Mouse (Mus musculus) midbrain, embryonic 11.5 days (tissue): ENCODE data around the gene Hoxb13. TPM values are rescaled to one million over a fixed set of nuclear protein-coding genes. Genes with fewer than 3 reads are reported as not detected.

ENCODE experiments used
- ATAC-seq: fragments of 200-750 bp; cut with Nextera tagmentation; 2 replicates; pipeline ENCODE4 v1.8.0; 2017; ENCODE audit warnings: moderate TSS enrichment, moderate library complexity; ENCODE audit not compliant: low FRiP score
- DNase-seq: peaks from one replicate; pipeline ENCODE4 v3.0.0; 2015; ENCODE audit warnings: low spot score; ENCODE audit errors: missing footprints
- H3K27ac ChIP-seq: fragments of 300-500 bp; sonication (generic); 2 replicates; pipeline ENCODE4 v1.5.1; 2014; ENCODE audit warnings: low read depth, low read length
- H3K27me3 ChIP-seq: fragments of 300-500 bp; sonication (generic); 2 replicates; pipeline ENCODE4 v1.6.1; 2014; ENCODE audit warnings: mild to moderate bottlenecking, low read length, moderate library complexity, mixed read lengths; ENCODE audit not compliant: control insufficient read depth, insufficient read depth
- H3K36me3 ChIP-seq: fragments of 300-500 bp; sonication (generic); 2 replicates; pipeline ENCODE4 v1.6.1; 2014; ENCODE audit warnings: mild to moderate bottlenecking, low read length, moderate library complexity, mixed read lengths; ENCODE audit not compliant: control insufficient read depth, insufficient read depth
- H3K4me1 ChIP-seq: fragments of 300-500 bp; sonication (generic); 2 replicates; pipeline ENCODE4 v1.6.1; 2014; ENCODE audit warnings: low read length; ENCODE audit not compliant: control insufficient read depth, insufficient read depth
- H3K4me2 ChIP-seq: fragments of 300-500 bp; sonication (generic); 2 replicates; pipeline ENCODE4 v1.6.1; 2014; ENCODE audit warnings: mild to moderate bottlenecking, moderate library complexity
- H3K4me3 ChIP-seq: fragments of 300-500 bp; sonication (generic); 2 replicates; pipeline ENCODE4 v1.5.1; 2014; ENCODE audit warnings: low read depth, low read length
- H3K9ac ChIP-seq: fragments of 300-500 bp; sonication (generic); 2 replicates; pipeline ENCODE4 v1.6.1; 2014; ENCODE audit warnings: low read length
- H3K9me3 ChIP-seq: fragments of 300-500 bp; sonication (generic); 2 replicates; pipeline ENCODE4 v1.6.1; 2016; ENCODE audit warnings: low read length; ENCODE audit not compliant: control insufficient read depth
- WGBS: fragments of 180-500 bp; shearing (Covaris S2); extraction: QIAGEN DNeasy Blood & Tissue Kit; methylation state at CpG from one replicate; pipeline ENCODE4 v1.1.7; 2014; 5-methylcytosine and 5-hydroxymethylcytosine counted together
- polyA plus RNA-seq: library from polyadenylated mRNA; unstranded; fragments of >200 nt; fragmentation: Nextera tagmentation; extraction: Ambion mirVana; gene quantifications from 2 replicates; pipeline ENCODE4 v1.2.1, GENCODE M21; 2014

The Hoxb13 gene
- not detected in 2 replicates for polyA plus RNA-seq

- H3K4me2 ChIP-seq = no peak within 1 kb of the TSS
Observed at GRCm38 (mm10) chr11:96193521-96194400, at the start of gene Hoxb13. TSS of gene Hoxb13 (plus strand) at chr11:96194316.

DNA sequence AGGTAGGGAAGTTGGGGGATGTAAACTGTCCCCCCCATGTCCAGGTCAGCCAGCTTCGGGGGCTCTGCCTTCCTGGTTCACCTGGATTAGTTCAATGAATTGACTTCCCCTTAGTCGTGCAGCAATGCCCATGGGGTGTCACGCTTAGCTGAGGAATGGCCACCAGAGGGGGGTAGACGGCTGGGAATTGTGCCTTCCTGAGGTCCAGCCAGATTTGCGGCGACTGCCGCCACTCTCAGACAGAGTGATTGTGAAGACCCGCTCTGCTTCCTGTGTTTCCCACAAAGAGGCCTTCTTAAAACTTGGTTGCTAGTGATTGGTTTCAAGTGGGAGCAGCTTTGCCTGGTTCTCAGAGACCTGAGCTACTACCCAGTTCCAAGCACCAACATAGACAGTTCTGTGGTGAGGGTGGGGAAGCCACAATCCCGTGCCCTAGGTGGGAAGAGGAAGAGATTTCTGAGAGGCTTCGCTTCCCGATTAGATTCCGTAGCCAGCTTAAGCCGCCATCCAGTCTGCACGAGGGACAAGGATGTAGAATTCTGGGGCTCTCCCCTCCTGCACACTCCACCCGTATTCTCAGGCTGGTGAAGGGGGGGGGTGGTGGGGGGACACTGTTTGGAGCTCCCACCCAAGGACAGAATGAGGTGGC, 48.4 kb upstream of the Hoxb13 start:
- no peak overlapping the region for H3K4me3 ChIP-seq
- ATAC-seq = peak; percentile 35; the same call in 1 of the 2 replicates
- WGBS = 3% methylated on average over 15 of the region's 15 CpGs
- H3K9me3 ChIP-seq = no peaks in the 10 kb centered on the region
- H3K4me2 ChIP-seq = peak overlapping the region; percentile 33
- H3K36me3 ChIP-seq = no peaks in the 10 kb centered on the region
- no peak overlapping the region for H3K27ac ChIP-seq
- H3K4me1 ChIP-seq = 0 out of 2 replicates have a peak, but pooled peaks cover 3% of the 10 kb centered on the region
- peaks cover 21% of the 10 kb centered on the region for H3K27me3 ChIP-seq
- H3K9ac ChIP-seq = peak overlapping the region; percentile 6; the same call in 1 of the 2 replicates
- peak; percentile 96 for DNase-seq

More at GRCm38 (mm10) chr11:96193521-96194400, at the start of gene Hoxb13:
- Histone ChIP-seq H3K27ac (no peak within 1 kb of the TSS), H3K4me3 (no peak within 1 kb of the TSS), H3K36me3 (no peaks in the 10 kb centered on the region), H3K27me3 (peaks cover 99% of the 10 kb centered on the region), H3K9me3 (no peaks in the 10 kb centered on the region), H3K4me1 (no peaks in the 10 kb centered on the region), H3K9ac (no peak within 1 kb of the TSS)
- peak; percentile 92 for DNase-seq
- no peak for ATAC-seq
- under 1% methylated on average over 35 of the region's 35 CpGs for WGBS

DNA sequence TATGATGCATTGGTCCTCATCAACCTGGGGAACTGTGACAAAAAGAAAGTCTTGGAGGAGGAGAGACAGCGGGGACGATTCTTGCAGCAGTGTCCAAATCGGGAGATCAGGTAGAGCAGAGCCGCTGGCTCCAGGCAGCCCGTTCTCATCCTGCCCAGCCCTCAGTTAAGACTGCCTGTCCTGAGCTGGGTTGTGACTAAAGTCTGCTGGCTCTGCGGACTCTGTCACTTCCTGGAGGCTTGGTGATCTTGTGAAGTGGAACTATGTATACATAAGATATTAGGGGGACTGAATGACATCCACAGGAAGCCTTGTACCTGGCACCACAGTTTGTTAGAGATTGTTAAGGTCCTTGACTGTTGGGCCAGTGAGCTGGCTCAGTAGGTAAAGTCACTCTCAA, 46.6 kb upstream of the Hoxb13 start:
- Histone ChIP-seq H3K27me3 (peaks cover 21% of the 10 kb centered on the region), H3K4me3 (no peak overlapping the region), H3K9me3 (no peaks in the 10 kb centered on the region), H3K36me3 (no peaks in the 10 kb centered on the region), H3K27ac (no peak overlapping the region), H3K4me1 (0 out of 2 replicates have a peak, but pooled peaks cover 3% of the 10 kb centered on the region), H3K9ac (no peak overlapping the region), H3K4me2 (no peak overlapping the region)
- DNase-seq (no peak), ATAC-seq (no peak)
- 81% methylated on average over 6 of the region's 6 CpGs for WGBS

- 65% methylated on average over 12 of the region's 12 CpGs for WGBS
- Histone ChIP-seq H3K9ac (no peak overlapping the region), H3K4me3 (no peak overlapping the region), H3K36me3 (no peaks in the 10 kb centered on the region), H3K4me1 (no peaks in the 10 kb centered on the region), H3K9me3 (no peaks in the 10 kb centered on the region), H3K27ac (no peak overlapping the region), H3K27me3 (peaks cover 49% of the 10 kb centered on the region), H3K4me2 (no peak overlapping the region)
- peak; percentile 78 for DNase-seq
- ATAC-seq = no peak
Observed at GRCm38 (mm10) chr11:96164769-96165168, 29.3 kb upstream of the Hoxb13 start.

GRCm38 (mm10) chr11:96168125-96168524, 26.0 kb upstream of the Hoxb13 start:
- H3K4me3 ChIP-seq = no peak overlapping the region
- H3K36me3 ChIP-seq = no peaks in the 10 kb centered on the region
- WGBS = 37% methylated on average over 9 of the region's 9 CpGs
- no peaks in the 10 kb centered on the region; the same call in 1 of the 2 replicates for H3K4me1 ChIP-seq
- no peak overlapping the region for H3K4me2 ChIP-seq
- H3K9me3 ChIP-seq = no peaks in the 10 kb centered on the region
- ATAC-seq (no peak), DNase-seq (peak; percentile 69)
- no peak overlapping the region for H3K9ac ChIP-seq
- H3K27ac ChIP-seq = no peak overlapping the region
- H3K27me3 ChIP-seq = peaks cover 82% of the 10 kb centered on the region

- Histone ChIP-seq H3K4me3 (no peak overlapping the region), H3K4me1 (no peaks in the 10 kb centered on the region; the same call in 1 of the 2 replicates), H3K27ac (no peak overlapping the region), H3K4me2 (no peak overlapping the region), H3K9me3 (no peaks in the 10 kb centered on the region), H3K27me3 (peaks cover 91% of the 10 kb centered on the region), H3K9ac (no peak overlapping the region), H3K36me3 (no peaks in the 10 kb centered on the region)
- DNase-seq = no peak
- 15% methylated on average over 7 of the region's 7 CpGs for WGBS
- no peak for ATAC-seq
Observed at GRCm38 (mm10) chr11:96169016-96169415, 25.1 kb upstream of the Hoxb13 start.

GRCm38 (mm10) chr11:96170711-96171379, 23.3 kb upstream of the Hoxb13 start:
- no peaks in the 10 kb centered on the region; the same call in 1 of the 2 replicates for H3K4me1 ChIP-seq
- H3K27ac ChIP-seq = no peak overlapping the region
- no peak overlapping the region for H3K4me2 ChIP-seq
- no peak overlapping the region for H3K4me3 ChIP-seq
- no peaks in the 10 kb centered on the region for H3K9me3 ChIP-seq
- no peak for ATAC-seq
- WGBS = under 1% methylated on average over 20 of the region's 20 CpGs
- no peak overlapping the region for H3K9ac ChIP-seq
- H3K36me3 ChIP-seq = no peaks in the 10 kb centered on the region
- H3K27me3 ChIP-seq = peaks cover 95% of the 10 kb centered on the region
- peak; percentile 94 for DNase-seq

- no peak for ATAC-seq
- H3K4me2 ChIP-seq = no peak overlapping the region
- H3K27me3 ChIP-seq = peaks cover 98% of the 10 kb centered on the region
- no peaks in the 10 kb centered on the region; the same call in 1 of the 2 replicates for H3K4me1 ChIP-seq
- 0% methylated on average over 3 of the region's 3 CpGs for WGBS
- no peak overlapping the region for H3K9ac ChIP-seq
- no peak overlapping the region for H3K4me3 ChIP-seq
- no peaks in the 10 kb centered on the region for H3K36me3 ChIP-seq
- H3K27ac ChIP-seq = no peak overlapping the region
- peak; percentile 92 for DNase-seq
- H3K9me3 ChIP-seq = no peaks in the 10 kb centered on the region
Observed at GRCm38 (mm10) chr11:96171601-96172000, 22.5 kb upstream of the Hoxb13 start.
